Mouse (Mus musculus) lung, embryonic 15.5 days (tissue): ENCODE measurements at regions not wholly inside any gene's neighbourhood (a gene's known extent, or its start where the extent isn't known, plus 50 kb on each side); places are given as distances from the start of the nearest gene placed in this dataset.
"Not testable (repeated sequence)": the region's sequence is repeated elsewhere in the genome, so short reads cannot be mapped to it uniquely, and the experiment has no call there.

Experiments
- ATAC-seq: fragments of 200-750 bp; cut with Nextera tagmentation; 2 replicates; pipeline ENCODE4 v1.8.0; 2017; ENCODE audit warnings: moderate number of reproducible peaks, borderline replicate concordance; ENCODE audit not compliant: low FRiP score, low TSS enrichment; ENCODE audit errors: extremely low read depth
- H3K27ac ChIP-seq: fragments of 300-500 bp; sonication (generic); 2 replicates; pipeline ENCODE4 v1.5.1; 2015; ENCODE audit warnings: moderate library complexity, mild to moderate bottlenecking, inconsistent platforms
- H3K27me3 ChIP-seq: fragments of 300-500 bp; sonication (generic); 2 replicates; pipeline ENCODE4 v1.6.1; 2015; ENCODE audit warnings: inconsistent platforms
- H3K36me3 ChIP-seq: fragments of 300-500 bp; sonication (generic); 2 replicates; pipeline ENCODE4 v1.6.1; 2015; ENCODE audit warnings: inconsistent platforms
- H3K4me1 ChIP-seq: fragments of 300-500 bp; sonication (generic); 2 replicates; pipeline ENCODE4 v1.6.1; 2015; ENCODE audit warnings: inconsistent platforms
- H3K4me2 ChIP-seq: fragments of 300-500 bp; sonication (generic); 2 replicates; pipeline ENCODE4 v1.6.1; 2015; ENCODE audit warnings: inconsistent platforms, mild to moderate bottlenecking, moderate library complexity
- H3K4me3 ChIP-seq: fragments of 300-500 bp; sonication (generic); 2 replicates; pipeline ENCODE4 v1.5.1; 2015; ENCODE audit warnings: mild to moderate bottlenecking, inconsistent platforms
- H3K9ac ChIP-seq: fragments of 300-500 bp; sonication (generic); 2 replicates; pipeline ENCODE4 v1.6.1; 2015; ENCODE audit warnings: inconsistent platforms
- H3K9me3 ChIP-seq: fragments of 300-500 bp; sonication (generic); 2 replicates; pipeline ENCODE4 v1.6.1; 2016; ENCODE audit warnings: inconsistent platforms
- WGBS: fragments of 180-500 bp; shearing (Covaris S2); methylation state at CpG from one replicate; pipeline ENCODE4 v1.1.7; 2015; 5-methylcytosine and 5-hydroxymethylcytosine counted together

GRCm38 (mm10) chr12:112299603-112300002 is 153.6 kb downstream of the Kif26a start:
- Histone ChIP-seq H3K4me3 (no peak overlapping the region), H3K27me3 (no peaks in the 10 kb centered on the region; the same call in 1 of the 2 replicates), H3K36me3 (no peaks in the 10 kb centered on the region), H3K9ac (no peak overlapping the region), H3K4me1 (no peaks in the 10 kb centered on the region), H3K27ac (no peak overlapping the region), H3K4me2 (no peak overlapping the region), H3K9me3 (no peaks in the 10 kb centered on the region)
- ATAC-seq: no peak
- 67% methylated on average over 6 of the region's 6 CpGs for WGBS

GRCm38 (mm10) chr12:112300125-112300524 is 154.1 kb downstream of the Kif26a start:
- WGBS: 46% methylated on average over 4 of the region's 4 CpGs
- no peaks in the 10 kb centered on the region; the same call in 1 of the 2 replicates for H3K27me3 ChIP-seq

GRCm38 (mm10) chr12:112301411-112301891 is 155.4 kb downstream of the Kif26a start:
- Histone ChIP-seq H3K9ac (no peak overlapping the region), H3K4me3 (no peak overlapping the region), H3K36me3 (no peaks in the 10 kb centered on the region), H3K27me3 (no peaks in the 10 kb centered on the region; the same call in 1 of the 2 replicates), H3K9me3 (no peaks in the 10 kb centered on the region), H3K4me1 (0 out of 2 replicates have a peak, but pooled peaks cover 3% of the 10 kb centered on the region), H3K27ac (no peak overlapping the region), H3K4me2 (no peak overlapping the region)
- no peak for ATAC-seq
- 24% methylated on average over 13 of the region's 13 CpGs for WGBS

More at GRCm38 (mm10) chr12:112300125-112300524, 154.1 kb downstream of the Kif26a start:
- no peak for ATAC-seq
- no peak overlapping the region for H3K4me3 ChIP-seq
- no peaks in the 10 kb centered on the region for H3K4me1 ChIP-seq
- H3K27ac ChIP-seq: no peak overlapping the region
- no peaks in the 10 kb centered on the region for H3K36me3 ChIP-seq
- no peak overlapping the region for H3K9ac ChIP-seq
- H3K4me2 ChIP-seq: no peak overlapping the region
- no peaks in the 10 kb centered on the region for H3K9me3 ChIP-seq

GRCm38 (mm10) chr12:112301929-112302328 is 155.9 kb downstream of the Kif26a start:
- H3K27ac ChIP-seq: no peak overlapping the region
- 47% methylated on average over 8 of the region's 8 CpGs for WGBS
- no peaks in the 10 kb centered on the region; the same call in 1 of the 2 replicates for H3K27me3 ChIP-seq
- ATAC-seq: no peak
- no peak overlapping the region for H3K4me2 ChIP-seq
- no peaks in the 10 kb centered on the region for H3K9me3 ChIP-seq
- no peak overlapping the region for H3K4me3 ChIP-seq
- H3K9ac ChIP-seq: no peak overlapping the region
- no peaks in the 10 kb centered on the region for H3K36me3 ChIP-seq
- 0 out of 2 replicates have a peak, but pooled peaks cover 6% of the 10 kb centered on the region for H3K4me1 ChIP-seq

- Histone ChIP-seq H3K4me2 (no peak overlapping the region), H3K4me1 (0 out of 2 replicates have a peak, but pooled peaks cover 6% of the 10 kb centered on the region), H3K27me3 (no peaks in the 10 kb centered on the region; the same call in 1 of the 2 replicates), H3K4me3 (no peak overlapping the region), H3K36me3 (no peaks in the 10 kb centered on the region), H3K27ac (no peak overlapping the region), H3K9ac (no peak overlapping the region), H3K9me3 (no peaks in the 10 kb centered on the region)
- WGBS: 42% methylated on average over 7 of the region's 7 CpGs
- ATAC-seq: no peak
These were observed 160.2 kb downstream of the Kif26a start for GRCm38 (mm10) chr12:112306208-112306607.

GRCm38 (mm10) chr12:112308016-112308415 is 162.0 kb downstream of the Kif26a start:
- no peaks in the 10 kb centered on the region for H3K36me3 ChIP-seq
- ATAC-seq: no peak
- no peak overlapping the region for H3K9ac ChIP-seq
- H3K27me3 ChIP-seq: no peaks in the 10 kb centered on the region
- no peak overlapping the region for H3K4me2 ChIP-seq
- H3K9me3 ChIP-seq: no peaks in the 10 kb centered on the region
- 0 out of 2 replicates have a peak, but pooled peaks cover 6% of the 10 kb centered on the region for H3K4me1 ChIP-seq
- no peak overlapping the region for H3K27ac ChIP-seq
- H3K4me3 ChIP-seq: no peak overlapping the region

- not testable (repeated sequence) for ATAC-seq, H3K9me3 ChIP-seq, H3K4me2 ChIP-seq, H3K4me3 ChIP-seq, H3K27ac ChIP-seq, H3K9ac ChIP-seq, H3K36me3 ChIP-seq, H3K4me1 ChIP-seq, H3K27me3 ChIP-seq
- 90% methylated on average over 13 of the region's 13 CpGs for WGBS
These were observed 163.1 kb downstream of the Kif26a start for GRCm38 (mm10) chr12:112309096-112309495.

GRCm38 (mm10) chr12:112309781-112310180 is 163.8 kb downstream of the Kif26a start:
- no peak overlapping the region for H3K9ac ChIP-seq
- no peaks in the 10 kb centered on the region for H3K9me3 ChIP-seq
- H3K4me3 ChIP-seq: no peak overlapping the region
- H3K27ac ChIP-seq: no peak overlapping the region
- 91% methylated on average over 10 of the region's 10 CpGs for WGBS
- no peaks in the 10 kb centered on the region for H3K36me3 ChIP-seq
- H3K27me3 ChIP-seq: no peaks in the 10 kb centered on the region
- no peak for ATAC-seq
- H3K4me2 ChIP-seq: no peak overlapping the region
- 0 out of 2 replicates have a peak, but pooled peaks cover 6% of the 10 kb centered on the region for H3K4me1 ChIP-seq

GRCm38 (mm10) chr12:112310661-112311060 is 164.7 kb downstream of the Kif26a start:
- 62% methylated on average over 10 of the region's 10 CpGs for WGBS
- no peak overlapping the region for H3K4me2 ChIP-seq
- no peaks in the 10 kb centered on the region for H3K27me3 ChIP-seq
- no peaks in the 10 kb centered on the region for H3K9me3 ChIP-seq
- no peak overlapping the region for H3K4me3 ChIP-seq
- 0 out of 2 replicates have a peak, but pooled peaks cover 6% of the 10 kb centered on the region for H3K4me1 ChIP-seq
- no peak overlapping the region for H3K9ac ChIP-seq
- ATAC-seq: no peak
- no peak overlapping the region for H3K27ac ChIP-seq
- no peaks in the 10 kb centered on the region for H3K36me3 ChIP-seq

GRCm38 (mm10) chr12:112314781-112315180 is 168.8 kb downstream of the Kif26a start:
- Histone ChIP-seq H3K9ac (no peak overlapping the region), H3K9me3 (no peaks in the 10 kb centered on the region), H3K27me3 (no peaks in the 10 kb centered on the region), H3K4me2 (no peak overlapping the region), H3K4me1 (no peaks in the 10 kb centered on the region), H3K4me3 (no peak overlapping the region), H3K36me3 (no peaks in the 10 kb centered on the region), H3K27ac (no peak overlapping the region)
- ATAC-seq: no peak
- 89% methylated on average over 5 of the region's 5 CpGs for WGBS

- no peak overlapping the region for H3K4me3 ChIP-seq
- no peaks in the 10 kb centered on the region for H3K27me3 ChIP-seq
- WGBS: 85% methylated on average over 9 of the region's 9 CpGs
- no peaks in the 10 kb centered on the region for H3K36me3 ChIP-seq
- H3K4me2 ChIP-seq: no peak overlapping the region
- no peak for ATAC-seq
- no peaks in the 10 kb centered on the region for H3K4me1 ChIP-seq
- H3K9ac ChIP-seq: no peak overlapping the region
- H3K27ac ChIP-seq: no peak overlapping the region
- H3K9me3 ChIP-seq: no peaks in the 10 kb centered on the region
These were observed 171.2 kb downstream of the Kif26a start for GRCm38 (mm10) chr12:112317191-112317590.

- Histone ChIP-seq H3K4me2 (no peak overlapping the region), H3K4me1 (no peaks in the 10 kb centered on the region), H3K27me3 (no peaks in the 10 kb centered on the region), H3K9me3 (no peaks in the 10 kb centered on the region), H3K36me3 (no peaks in the 10 kb centered on the region), H3K9ac (no peak overlapping the region), H3K4me3 (no peak overlapping the region), H3K27ac (no peak overlapping the region)
- WGBS: 75% methylated on average over 5 of the region's 5 CpGs
- no peak for ATAC-seq
These were observed 170.8 kb upstream of the A530016L24Rik start for GRCm38 (mm10) chr12:112318461-112318860.

- ATAC-seq: no peak
- H3K27ac ChIP-seq: no peak overlapping the region
- WGBS: 44% methylated on average over 2 of the region's 2 CpGs
- H3K9me3 ChIP-seq: no peaks in the 10 kb centered on the region
- no peaks in the 10 kb centered on the region for H3K27me3 ChIP-seq
- H3K36me3 ChIP-seq: no peaks in the 10 kb centered on the region
- no peak overlapping the region for H3K4me2 ChIP-seq
- no peaks in the 10 kb centered on the region for H3K4me1 ChIP-seq
- no peak overlapping the region for H3K9ac ChIP-seq
- H3K4me3 ChIP-seq: no peak overlapping the region
These were observed 167.1 kb upstream of the A530016L24Rik start for GRCm38 (mm10) chr12:112322196-112322595.
